ENCODE assay signal across 19 mouse cellular contexts in genomic region chr3:69667359-69667758, GRCm38 (mm10). TPM values are rescaled to one million over a fixed set of nuclear protein-coding genes. Genes with fewer than 3 reads are reported as not detected.
DNase-seq lines count a peak whose midpoint lies in the region; ATAC-seq and TF ChIP-seq lines count a peak whose summit lies in the region.
"Had no signal": no experiment of that assay in that cellular context is flagged by ENCODE, and none has a peak within 500 bp of the region (broad histone marks: within the 10 kb centered on the region; RNA-seq: fewer than 3 reads in every experiment).

No protein-coding gene starts in this region.

- no peaks in the 10 kb centered on the region for H3K27me3 ChIP-seq in heart, adult 2 months (ENCODE audit: control insufficient read depth, insufficient read depth, low read length)
- H3K27me3 ChIP-seq: hindbrain, embryonic 12.5 days; hindbrain, embryonic 15.5 days had no signal

- no peaks in the 10 kb centered on the region for H3K4me1 ChIP-seq in heart, adult 2 months (ENCODE audit: control insufficient read depth, insufficient read depth, low read length)
- H3K4me1 ChIP-seq: hindbrain, embryonic 12.5 days; hindbrain, embryonic 15.5 days had no signal

- H3K79me2 ChIP-seq in heart, adult 2 months (replicated peaks; ENCODE audit: control insufficient read depth, insufficient read depth, low read length), result no peaks in the 10 kb centered on the region

- intact Hi-C loops in heart, adult 2 months (cut with DNase I), result no loop called here

- no peak for TF ChIP-seq CTCF in heart, adult 2 months (IDR thresholded peaks at IDR 0.05)

- DNase-seq in heart, adult 11 months, result peak; percentile 74
- no peak for DNase-seq in heart, adult 2 months
- no peak for DNase-seq in kidney, postnatal 25 days
- no peak for DNase-seq in urinary bladder, postnatal 25 days (ENCODE audit: low spot score)
- DNase-seq: adrenal gland, adult 8-10 months; adrenal gland, postnatal 25 days; cerebellum, adult 11 months; cerebellum, adult 2 months; cerebellum, adult 9-11 months; cerebellum, postnatal 25 days; forebrain, postnatal 0 days; gastrocnemius, adult 2 months; gastrocnemius, postnatal 14 days had no signal

- no peak for TF ChIP-seq EP300 in heart, adult 2 months (IDR thresholded peaks at IDR 0.05; ENCODE audit: insufficient read depth, low read depth, low read length)

- H3K27ac ChIP-seq in heart, adult 2 months, result no peak overlapping the region
- H3K27ac ChIP-seq: gastrocnemius, adult 2 months; hindbrain, embryonic 12.5 days; hindbrain, embryonic 15.5 days had no signal

- ATAC-seq in common myeloid progenitor, adult 5-6 weeks (replicated peaks; ENCODE audit: low read depth, poor library complexity, severe bottlenecking), result 0 out of 2 replicates have a peak, but pooled peaks have one; percentile 29
- peak; percentile 91 for ATAC-seq in megakaryocyte, adult 5-6 weeks (ENCODE audit: poor library complexity, severe bottlenecking)
- ATAC-seq: activated CD4-positive, CD25-positive, alpha-beta regulatory T cell, adult 4 months; forebrain, embryonic 14.5 days; forebrain, postnatal 0 days had no signal

- no peak overlapping the region for H3K9ac ChIP-seq in heart, adult 2 months (ENCODE audit: low read depth, low read length)
- H3K9ac ChIP-seq: forebrain, postnatal 0 days; hindbrain, embryonic 12.5 days; hindbrain, embryonic 15.5 days had no signal

- H3K36me3 ChIP-seq in heart, adult 2 months (ENCODE audit: control insufficient read depth, insufficient read depth, low read length), result no peaks in the 10 kb centered on the region
- H3K36me3 ChIP-seq: hindbrain, embryonic 12.5 days; hindbrain, embryonic 15.5 days had no signal

- WGBS in heart, adult 2 months, result 62% methylated on average over 3 of the region's 3 CpGs

- H3K4me3 ChIP-seq in heart, adult 2 months, result no peak overlapping the region
- H3K4me3 ChIP-seq: gastrocnemius, adult 2 months; hindbrain, embryonic 12.5 days; hindbrain, embryonic 15.5 days had no signal

- no peak for TF ChIP-seq POLR2A in heart, adult 2 months (IDR thresholded peaks at IDR 0.05; ENCODE audit: insufficient read depth, low read depth, low read length)

RNA-seq across cellular contexts. Expression of gene Nmd3, which starts 54.4 kb away (rescaled TPM):
- 10 to 100 TPM; 37.3 to 44.8 TPM for total RNA-seq in heart, adult 2 months (2021)
- polyA plus RNA-seq in heart, adult 2 months (2012; rRNA removed), result 20.9 and 21.4 TPM in 2 replicates
- 82.3 and 97.0 TPM in 2 replicates for total RNA-seq in common myeloid progenitor, adult 5-6 weeks (2017)
- total RNA-seq in megakaryocyte, adult 5-6 weeks (2015), result 44.2 and 60.2 TPM in 2 replicates
- 34.5 and 42.1 TPM in 2 replicates for total RNA-seq in megakaryocyte, adult 5-6 weeks (2017)
